Mouse (Mus musculus) limb, embryonic 14.5 days (tissue): Measurements from ENCODE around the gene Tsc2. TPM values are rescaled to one million over a fixed set of nuclear protein-coding genes. Genes with fewer than 3 reads are reported as not detected.

Source experiments
- ATAC-seq: fragments of 200-750 bp; cut with Nextera tagmentation; 2 replicates; pipeline ENCODE4 v1.8.0; 2017; ENCODE audit warnings: low read depth, moderate number of reproducible peaks, moderate TSS enrichment; ENCODE audit not compliant: low FRiP score
- DNase-seq: peaks from one replicate; pipeline ENCODE4 v3.0.0-alpha.2; 2015; ENCODE audit warnings: low spot score
- H3K27ac ChIP-seq: fragments of 300-500 bp; sonication (generic); replicated peaks from 2 replicates; pipeline ENCODE4 v1.5.1; 2014; ENCODE audit warnings: low read depth, mild to moderate bottlenecking, low read length, moderate library complexity, mixed read lengths
- H3K27me3 ChIP-seq: fragments of 300-500 bp; sonication (generic); 2 replicates; pipeline ENCODE4 v1.6.1; 2014; ENCODE audit warnings: low read length, mixed read lengths; ENCODE audit not compliant: control insufficient read depth, insufficient read depth
- H3K36me3 ChIP-seq: fragments of 300-500 bp; sonication (generic); 2 replicates; pipeline ENCODE4 v1.6.1; 2014; ENCODE audit warnings: mild to moderate bottlenecking, low read length, moderate library complexity, mixed read lengths; ENCODE audit not compliant: control insufficient read depth, insufficient read depth
- H3K4me1 ChIP-seq: fragments of 300-500 bp; sonication (generic); 2 replicates; pipeline ENCODE4 v1.6.1; 2014; ENCODE audit warnings: antibody characterized with exemption, low read length, mixed read lengths; ENCODE audit not compliant: control insufficient read depth, insufficient read depth
- H3K4me2 ChIP-seq: fragments of 300-500 bp; sonication (generic); replicated peaks from 2 replicates; pipeline ENCODE4 v1.6.1; 2014; ENCODE audit warnings: low read depth, mild to moderate bottlenecking, low read length, moderate library complexity; ENCODE audit not compliant: severe bottlenecking
- H3K4me3 ChIP-seq: fragments of 300-500 bp; sonication (generic); replicated peaks from 2 replicates; pipeline ENCODE4 v1.5.1; 2014; ENCODE audit warnings: low read length
- H3K9ac ChIP-seq: fragments of 300-500 bp; sonication (generic); 2 replicates; pipeline ENCODE4 v1.6.1; 2014; ENCODE audit warnings: mild to moderate bottlenecking, low read depth, low read length, moderate library complexity; ENCODE audit not compliant: severe bottlenecking
- H3K9me3 ChIP-seq: fragments of 300-500 bp; sonication (generic); 2 replicates; pipeline ENCODE4 v1.6.1; 2016; ENCODE audit warnings: low read length; ENCODE audit not compliant: control insufficient read depth
- POLR2A ChIP-seq: fragments of 200-500 bp; IDR thresholded peaks from 2 replicates; pipeline ENCODE4 v1.8.0; 2012; ENCODE audit warnings: inconsistent platforms, mild to moderate bottlenecking, moderate library complexity, borderline replicate concordance; ENCODE audit not compliant: insufficient read depth, insufficient read length; ENCODE audit errors: extremely low read depth
- WGBS: fragments of 180-500 bp; shearing (Covaris S2); extraction: QIAGEN DNeasy Blood & Tissue Kit; methylation state at CpG from one replicate; pipeline ENCODE4 v1.1.7; 2014; 5-methylcytosine and 5-hydroxymethylcytosine counted together
- microRNA-seq: library from miRNA; unstranded; fragments of <30 nt; microRNA quantifications from one replicate; pipeline ENCODE4, GENCODE M21; 2016
- polyA plus RNA-seq, 2 experiments: library from polyadenylated mRNA; depleted of rRNA in 1 of 2; stranded (reverse) in 1 of 2; unstranded in 1 of 2; fragments of >200 nt; fragmentation: Nextera tagmentation in 1 of 2; extraction: Ambion mirVana in 1 of 2; gene quantifications; 2 replicates each; pipeline versions ENCODE4 v1.2.1 to v1.2.3; 2012 to 2014

The Tsc2 gene
- polyA plus RNA-seq, 2 experiments = 62.9 to 162 TPM

DNA sequence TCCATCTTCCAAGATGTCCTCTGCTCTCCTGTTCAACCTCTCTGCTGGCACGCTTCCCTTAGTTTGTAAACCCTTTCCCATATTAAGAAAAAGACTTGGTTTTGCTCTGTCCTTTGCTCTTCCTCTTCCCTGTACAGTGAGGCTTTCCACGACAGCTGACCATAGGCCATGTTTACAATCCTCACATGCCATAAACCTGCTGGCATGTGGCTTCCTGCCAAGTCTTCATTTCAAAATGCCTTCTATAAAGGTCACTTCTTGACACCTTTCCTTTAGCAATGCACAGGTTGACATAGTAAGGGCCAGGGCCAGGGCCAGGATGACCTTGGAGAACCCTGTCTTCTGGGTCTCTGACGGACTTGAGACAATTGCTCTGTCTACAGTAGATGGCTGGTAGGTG lies 86.2 kb downstream of the Tsc2 start:
- H3K4me1 ChIP-seq = peaks cover 8% of the 10 kb centered on the region
- no peak for DNase-seq
- H3K4me2 ChIP-seq = no peak overlapping the region
- no peak overlapping the region for H3K27ac ChIP-seq
- no peaks in the 10 kb centered on the region for H3K36me3 ChIP-seq
- WGBS = 70% methylated on average over 3 of the region's 3 CpGs
- TF ChIP-seq POLR2A = no peak
- no peak for ATAC-seq
- H3K9me3 ChIP-seq = no peaks in the 10 kb centered on the region
- no peaks in the 10 kb centered on the region for H3K27me3 ChIP-seq
- H3K4me3 ChIP-seq = no peak overlapping the region
- no peak overlapping the region for H3K9ac ChIP-seq

Small RNA genes lying within 50 kb of the gene (microRNA-seq; reads per million reads assigned to microRNA genes)
- not detected for gene Gm24589

Other genes starting within 250 kb of the Tsc2 start
- 333 and 363 TPM in 2 replicates for gene Rnps1, start 218.1 kb downstream of the Tsc2 start, polyA plus RNA-seq (2012; rRNA removed)
- gene Rnps1, start 218.1 kb downstream of the Tsc2 start, polyA plus RNA-seq (2014; fragmentation: Nextera tagmentation; extraction: Ambion mirVana) = 236 and 254 TPM in 2 replicates
- gene Eci1, start 206.0 kb downstream of the Tsc2 start, polyA plus RNA-seq (2012; rRNA removed) = 48.5 and 51.0 TPM in 2 replicates
- 51.7 and 64.3 TPM in 2 replicates for gene Eci1, start 206.0 kb downstream of the Tsc2 start, polyA plus RNA-seq (2014; fragmentation: Nextera tagmentation; extraction: Ambion mirVana)
- 18.0 and 20.7 TPM in 2 replicates for gene Dnase1l2, start 189.5 kb downstream of the Tsc2 start, polyA plus RNA-seq (2012; rRNA removed)
- 3.3 and 3.5 TPM in 2 replicates for gene Dnase1l2, start 189.5 kb downstream of the Tsc2 start, polyA plus RNA-seq (2014; fragmentation: Nextera tagmentation; extraction: Ambion mirVana)
- gene E4f1, start 162.3 kb downstream of the Tsc2 start, polyA plus RNA-seq (2012; rRNA removed) = 80.6 and 95.0 TPM in 2 replicates
- 16.6 and 19.3 TPM in 2 replicates for gene E4f1, start 162.3 kb downstream of the Tsc2 start, polyA plus RNA-seq (2014; fragmentation: Nextera tagmentation; extraction: Ambion mirVana)
- gene Pgp, start 162.2 kb downstream of the Tsc2 start, polyA plus RNA-seq (2012; rRNA removed) = 37.6 and 49.6 TPM in 2 replicates
- gene Pgp, start 162.2 kb downstream of the Tsc2 start, polyA plus RNA-seq (2014; fragmentation: Nextera tagmentation; extraction: Ambion mirVana) = 52.9 TPM in 2 replicates
- 0.86 and 0.89 TPM in 2 replicates for gene Bricd5, start 158.7 kb downstream of the Tsc2 start, polyA plus RNA-seq (2012; rRNA removed)
- not detected in 2 replicates for gene Bricd5, start 158.7 kb downstream of the Tsc2 start, polyA plus RNA-seq (2014; fragmentation: Nextera tagmentation; extraction: Ambion mirVana)
- gene Mlst8, start 153.6 kb downstream of the Tsc2 start, polyA plus RNA-seq (2012; rRNA removed) = 46.3 and 54.9 TPM in 2 replicates
- gene Mlst8, start 153.6 kb downstream of the Tsc2 start, polyA plus RNA-seq (2014; fragmentation: Nextera tagmentation; extraction: Ambion mirVana) = 27.8 and 29.3 TPM in 2 replicates
- 18.1 and 23.1 TPM in 2 replicates for gene Caskin1, start 144.0 kb downstream of the Tsc2 start, polyA plus RNA-seq (2012; rRNA removed)
- 3.1 and 4.3 TPM in 2 replicates for gene Caskin1, start 144.0 kb downstream of the Tsc2 start, polyA plus RNA-seq (2014; fragmentation: Nextera tagmentation; extraction: Ambion mirVana)
- gene Traf7, start 104.7 kb downstream of the Tsc2 start, polyA plus RNA-seq (2012; rRNA removed) = 308 and 376 TPM in 2 replicates
- 81.3 and 91.0 TPM in 2 replicates for gene Traf7, start 104.7 kb downstream of the Tsc2 start, polyA plus RNA-seq (2014; fragmentation: Nextera tagmentation; extraction: Ambion mirVana)
- gene Rab26, start 98.4 kb downstream of the Tsc2 start, polyA plus RNA-seq (2012; rRNA removed) = 2.0 and 3.0 TPM in 2 replicates
- gene Rab26, start 98.4 kb downstream of the Tsc2 start, polyA plus RNA-seq (2014; fragmentation: Nextera tagmentation; extraction: Ambion mirVana) = 4.1 and 6.1 TPM in 2 replicates
- 73.6 and 106 TPM in 2 replicates for gene Pkd1, start 82.8 kb downstream of the Tsc2 start, polyA plus RNA-seq (2012; rRNA removed)
- 49.1 and 50.5 TPM in 2 replicates for gene Pkd1, start 82.8 kb downstream of the Tsc2 start, polyA plus RNA-seq (2014; fragmentation: Nextera tagmentation; extraction: Ambion mirVana)
- gene Nthl1, start 50 bp upstream of the Tsc2 start, polyA plus RNA-seq (2012; rRNA removed) = 28.5 and 30.0 TPM in 2 replicates
- gene Nthl1, start 50 bp upstream of the Tsc2 start, polyA plus RNA-seq (2014; fragmentation: Nextera tagmentation; extraction: Ambion mirVana) = 17.8 and 21.5 TPM in 2 replicates
- 56.2 and 65.0 TPM in 2 replicates for gene Slc9a3r2, start 17.7 kb upstream of the Tsc2 start, polyA plus RNA-seq (2012; rRNA removed)
- gene Slc9a3r2, start 17.7 kb upstream of the Tsc2 start, polyA plus RNA-seq (2014; fragmentation: Nextera tagmentation; extraction: Ambion mirVana) = 60.1 and 71.5 TPM in 2 replicates
- 0.47 and 0.58 TPM in 2 replicates for gene Npw, start 25.8 kb upstream of the Tsc2 start, polyA plus RNA-seq (2012; rRNA removed)
- gene Npw, start 25.8 kb upstream of the Tsc2 start, polyA plus RNA-seq (2014; fragmentation: Nextera tagmentation; extraction: Ambion mirVana) = 0.33 and 0.41 TPM in 2 replicates
- gene Zfp598, start 37.1 kb upstream of the Tsc2 start, polyA plus RNA-seq (2012; rRNA removed) = 91.4 and 112 TPM in 2 replicates
- gene Zfp598, start 37.1 kb upstream of the Tsc2 start, polyA plus RNA-seq (2014; fragmentation: Nextera tagmentation; extraction: Ambion mirVana) = 29.9 and 31.8 TPM in 2 replicates
- gene Syngr3, start 57.3 kb upstream of the Tsc2 start, polyA plus RNA-seq (2012; rRNA removed) = 2.6 and 3.0 TPM in 2 replicates
- gene Syngr3, start 57.3 kb upstream of the Tsc2 start, polyA plus RNA-seq (2014; fragmentation: Nextera tagmentation; extraction: Ambion mirVana) = 3.1 and 4.9 TPM in 2 replicates
- gene Gfer, start 63.5 kb upstream of the Tsc2 start, polyA plus RNA-seq (2012; rRNA removed) = 27.3 and 34.2 TPM in 2 replicates
- 38.6 and 39.5 TPM in 2 replicates for gene Gfer, start 63.5 kb upstream of the Tsc2 start, polyA plus RNA-seq (2014; fragmentation: Nextera tagmentation; extraction: Ambion mirVana)
- 9.2 and 11.9 TPM in 2 replicates for gene Noxo1, start 63.6 kb upstream of the Tsc2 start, polyA plus RNA-seq (2012; rRNA removed)
- 3.8 and 4.5 TPM in 2 replicates for gene Noxo1, start 63.6 kb upstream of the Tsc2 start, polyA plus RNA-seq (2014; fragmentation: Nextera tagmentation; extraction: Ambion mirVana)
- 62.1 and 72.1 TPM in 2 replicates for gene Tbl3, start 75.0 kb upstream of the Tsc2 start, polyA plus RNA-seq (2012; rRNA removed)
- gene Tbl3, start 75.0 kb upstream of the Tsc2 start, polyA plus RNA-seq (2014; fragmentation: Nextera tagmentation; extraction: Ambion mirVana) = 62.8 and 73.9 TPM in 2 replicates
- 0.85 and 0.98 TPM in 2 replicates for gene Rnf151, start 85.4 kb upstream of the Tsc2 start, polyA plus RNA-seq (2012; rRNA removed)
- 0.19 and 0.40 TPM in 2 replicates for gene Rnf151, start 85.4 kb upstream of the Tsc2 start, polyA plus RNA-seq (2014; fragmentation: Nextera tagmentation; extraction: Ambion mirVana)
- gene Rps2, start 85.5 kb upstream of the Tsc2 start, polyA plus RNA-seq (2012; rRNA removed) = 2,709 and 3,185 TPM in 2 replicates
- 1,651 and 1,722 TPM in 2 replicates for gene Rps2, start 85.5 kb upstream of the Tsc2 start, polyA plus RNA-seq (2014; fragmentation: Nextera tagmentation; extraction: Ambion mirVana)
- 178 and 192 TPM in 2 replicates for gene Ndufb10, start 91.8 kb upstream of the Tsc2 start, polyA plus RNA-seq (2012; rRNA removed)
- 235 and 237 TPM in 2 replicates for gene Ndufb10, start 91.8 kb upstream of the Tsc2 start, polyA plus RNA-seq (2014; fragmentation: Nextera tagmentation; extraction: Ambion mirVana)
- not detected in 2 replicates for gene Rpl3l, start 95.2 kb upstream of the Tsc2 start, polyA plus RNA-seq (2012; rRNA removed)
- gene Rpl3l, start 95.2 kb upstream of the Tsc2 start, polyA plus RNA-seq (2014; fragmentation: Nextera tagmentation; extraction: Ambion mirVana) = 0.19 TPM in 1 of 2 replicates, not detected in the other
- 36.2 and 44.1 TPM in 2 replicates for gene Msrb1, start 104.0 kb upstream of the Tsc2 start, polyA plus RNA-seq (2012; rRNA removed)
- 29.8 and 29.9 TPM in 2 replicates for gene Msrb1, start 104.0 kb upstream of the Tsc2 start, polyA plus RNA-seq (2014; fragmentation: Nextera tagmentation; extraction: Ambion mirVana)
- 5.3 and 8.7 TPM in 2 replicates for gene Hs3st6, start 120.4 kb upstream of the Tsc2 start, polyA plus RNA-seq (2012; rRNA removed)
- gene Hs3st6, start 120.4 kb upstream of the Tsc2 start, polyA plus RNA-seq (2014; fragmentation: Nextera tagmentation; extraction: Ambion mirVana) = 4.9 and 5.6 TPM in 2 replicates
- not detected in 2 replicates for gene Meiob, start 171.7 kb upstream of the Tsc2 start, polyA plus RNA-seq (2012; rRNA removed)
- gene Meiob, start 171.7 kb upstream of the Tsc2 start, polyA plus RNA-seq (2014; fragmentation: Nextera tagmentation; extraction: Ambion mirVana) = not detected in 2 replicates
- 23.9 and 25.7 TPM in 2 replicates for gene Hagh, start 207.5 kb upstream of the Tsc2 start, polyA plus RNA-seq (2012; rRNA removed)
- 29.4 and 35.4 TPM in 2 replicates for gene Hagh, start 207.5 kb upstream of the Tsc2 start, polyA plus RNA-seq (2014; fragmentation: Nextera tagmentation; extraction: Ambion mirVana)
- gene Fahd1, start 217.7 kb upstream of the Tsc2 start, polyA plus RNA-seq (2012; rRNA removed) = 12.8 and 14.8 TPM in 2 replicates
- gene Fahd1, start 217.7 kb upstream of the Tsc2 start, polyA plus RNA-seq (2014; fragmentation: Nextera tagmentation; extraction: Ambion mirVana) = 16.5 and 17.4 TPM in 2 replicates
- 0.10 and 0.24 TPM in 2 replicates for gene Igfals, start 233.4 kb upstream of the Tsc2 start, polyA plus RNA-seq (2012; rRNA removed)
- 0.08 and 0.18 TPM in 2 replicates for gene Igfals, start 233.4 kb upstream of the Tsc2 start, polyA plus RNA-seq (2014; fragmentation: Nextera tagmentation; extraction: Ambion mirVana)